Mouse (Mus musculus): ENCODE results near the gene Smcp.

DNA sequence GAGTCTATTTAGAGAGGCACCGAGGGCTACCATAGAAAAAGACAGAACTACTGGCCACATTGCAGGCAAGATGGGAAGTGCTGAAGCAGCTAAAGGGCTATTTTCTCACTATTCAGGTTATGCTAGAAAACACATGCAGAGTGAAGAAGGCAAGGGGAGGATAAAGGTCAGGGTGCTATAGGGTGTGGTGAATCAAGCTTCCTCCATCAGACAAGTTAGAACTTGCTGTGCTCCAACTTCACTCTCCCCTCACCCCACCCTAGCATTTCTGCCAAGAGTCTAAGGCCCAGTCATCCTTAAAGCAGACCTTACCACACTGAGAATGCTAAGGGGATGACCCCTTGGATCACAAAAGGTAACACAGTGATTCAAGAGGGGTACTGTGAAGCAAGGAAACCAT is 9.3 kb downstream of the Smcp start:
- TF ChIP-seq GATA1 (IDR thresholded peaks at IDR 0.05; ENCODE audit: borderline replicate concordance, low read length) (no peak), FLI1 (IDR thresholded peaks at IDR 0.05; ENCODE audit: low read length) (no peak)
